Mouse (Mus musculus): ENCODE data around the gene Kbtbd4.

Gene Kbtbd4

GRCm38 (mm10) chr2:90904856-90905224 lies 300 bp downstream of the Kbtbd4 start:
- no peak for DNase-seq (ENCODE audit: extremely low spot score, low spot score)

GRCm38 (mm10) chr2:90906721-90907120 lies 2.2 kb downstream of the Kbtbd4 start:
- no peak for DNase-seq (ENCODE audit: extremely low spot score, low spot score)

DNA sequence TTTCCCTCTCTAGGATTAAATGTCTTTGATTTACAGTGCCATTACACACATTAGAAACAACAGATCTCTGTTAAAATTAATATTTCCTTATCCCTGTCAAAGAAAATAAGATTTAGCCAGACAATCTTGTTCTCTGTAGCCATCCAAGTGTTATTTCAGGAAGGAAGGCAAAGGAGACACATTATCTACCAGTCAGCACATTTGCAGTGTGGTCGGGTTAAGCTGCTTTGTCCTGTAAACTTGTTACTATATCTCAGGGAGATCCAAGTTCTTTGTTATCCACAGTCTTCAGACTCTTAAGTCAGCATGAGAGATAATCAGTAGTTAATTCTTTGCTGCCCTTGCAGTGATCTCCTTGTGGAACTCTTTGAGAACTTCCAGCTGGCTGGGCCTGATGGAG lies 6.3 kb downstream of the Kbtbd4 start:
- no peak for DNase-seq (ENCODE audit: extremely low spot score, low spot score)

DNA sequence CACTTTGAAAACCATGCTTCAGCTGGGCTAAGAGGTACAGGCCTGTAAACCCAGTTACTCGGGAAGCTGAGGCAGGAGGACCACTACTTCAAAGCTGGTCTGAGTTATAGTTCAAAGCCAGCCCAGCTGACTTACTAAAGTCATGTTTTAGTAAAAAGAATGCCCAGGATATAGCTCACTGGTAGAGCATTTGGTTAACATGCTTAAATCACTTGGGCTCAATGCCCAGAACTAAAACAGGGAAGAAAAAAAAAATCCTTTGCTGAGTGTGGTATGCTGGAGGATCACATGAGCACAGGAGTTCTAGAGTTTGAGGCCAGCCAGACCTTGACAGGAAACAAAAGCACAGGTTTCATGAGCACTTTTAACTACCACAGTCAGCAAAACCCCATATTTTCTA lies 7.1 kb downstream of the Kbtbd4 start:
- no peak for DNase-seq (ENCODE audit: extremely low spot score, low spot score)

GRCm38 (mm10) chr2:90913671-90914070 lies 9.1 kb downstream of the Kbtbd4 start:
- no peak for DNase-seq (ENCODE audit: extremely low spot score, low spot score)

DNA sequence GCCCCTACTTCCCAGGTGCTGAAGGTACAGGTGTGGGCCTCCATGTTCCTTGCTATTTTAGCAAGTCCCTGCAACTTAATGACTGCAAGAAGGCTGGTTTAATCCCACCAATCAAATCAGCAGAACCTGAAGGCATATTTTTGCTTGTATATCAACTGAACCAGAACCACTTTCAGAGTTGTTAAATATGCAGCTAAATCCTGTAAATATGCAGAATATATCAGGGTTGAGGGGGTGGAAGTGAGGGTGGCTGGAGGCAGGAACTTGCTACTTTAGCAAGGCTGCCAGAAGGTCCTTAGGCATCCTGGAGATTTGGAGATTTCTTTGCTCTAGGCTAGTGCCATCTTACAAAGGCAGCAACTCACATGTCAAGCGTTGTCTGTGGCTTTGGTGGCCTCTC lies 11.0 kb downstream of the Kbtbd4 start:
- no peak for DNase-seq (ENCODE audit: extremely low spot score, low spot score)

DNA sequence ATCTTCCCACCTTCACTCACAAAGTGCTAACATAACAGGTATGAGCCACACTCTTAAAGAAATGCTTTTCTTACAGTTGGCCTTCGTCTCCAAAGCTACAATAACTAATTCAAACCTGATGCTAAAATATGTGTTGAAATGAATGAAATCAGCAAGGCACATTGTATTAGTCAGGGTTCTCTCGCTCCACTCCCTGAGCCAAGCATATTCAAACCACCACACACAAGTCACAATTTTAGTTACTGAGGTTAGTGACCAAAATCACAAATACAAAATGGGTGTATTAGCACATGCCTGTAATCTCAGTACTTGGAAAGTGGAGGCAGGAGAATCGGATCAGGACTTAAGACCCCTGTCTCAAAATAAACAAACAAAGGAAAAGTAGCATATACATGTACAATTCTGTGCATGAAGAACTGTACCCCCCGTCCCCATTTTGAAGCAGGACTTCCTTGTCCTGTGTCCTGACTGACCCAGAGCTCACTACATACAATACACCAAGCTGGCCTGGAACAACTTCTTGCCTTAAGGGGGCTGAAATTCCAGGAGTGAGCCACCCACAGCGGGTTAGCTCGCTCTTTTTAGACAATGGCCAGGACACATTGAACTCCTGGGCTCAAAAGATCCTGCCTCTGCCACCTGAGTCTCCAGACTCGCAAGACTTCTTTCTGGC lies 12.2 kb downstream of the Kbtbd4 start:
- no peak for DNase-seq (ENCODE audit: extremely low spot score, low spot score)

GRCm38 (mm10) chr2:90917233-90917998 lies 12.9 kb downstream of the Kbtbd4 start:
- peak; percentile 88 for DNase-seq (ENCODE audit: extremely low spot score, low spot score)

DNA sequence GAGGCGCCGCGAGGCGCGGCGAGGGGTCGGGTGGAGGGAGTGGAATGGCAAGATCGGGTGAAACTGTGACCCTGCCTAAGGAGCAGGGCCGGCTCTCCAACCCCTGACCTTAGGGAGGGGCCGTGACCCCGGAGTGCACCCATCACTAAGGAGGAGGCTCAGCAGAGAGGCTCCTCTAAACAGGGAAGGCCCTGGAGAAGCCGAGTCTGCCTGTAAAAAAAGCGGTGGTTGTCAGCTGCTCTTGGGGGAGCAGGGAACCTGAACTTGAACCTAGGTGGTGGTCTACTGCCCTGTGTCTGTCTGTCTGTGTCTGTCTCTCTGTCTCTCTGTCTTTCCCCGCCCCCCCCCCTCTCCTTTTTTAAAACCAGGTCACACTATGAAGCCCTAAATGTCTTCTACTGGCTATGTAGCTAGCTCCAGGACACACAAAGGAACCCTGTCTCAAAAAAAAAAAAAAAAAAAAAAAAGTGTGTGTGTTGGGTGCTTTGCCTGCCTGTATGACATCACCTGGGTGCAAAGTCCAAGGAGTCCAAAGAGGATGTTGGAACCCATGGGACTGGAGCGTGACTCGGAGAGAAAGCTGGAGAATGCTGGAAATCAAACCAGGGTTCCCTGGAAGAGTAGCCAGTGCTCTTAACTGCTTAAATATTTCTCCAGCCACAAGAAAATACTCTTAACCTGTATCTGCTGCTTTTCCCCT lies 13.6 kb downstream of the Kbtbd4 start:
- no peak for DNase-seq (ENCODE audit: extremely low spot score, low spot score)

GRCm38 (mm10) chr2:90921178-90921577 lies 16.6 kb downstream of the Kbtbd4 start:
- no peak for DNase-seq (ENCODE audit: extremely low spot score, low spot score)

- no peak for DNase-seq (ENCODE audit: extremely low spot score, low spot score)
Observed at GRCm38 (mm10) chr2:90922636-90923035, 18.1 kb downstream of the Kbtbd4 start.

DNA sequence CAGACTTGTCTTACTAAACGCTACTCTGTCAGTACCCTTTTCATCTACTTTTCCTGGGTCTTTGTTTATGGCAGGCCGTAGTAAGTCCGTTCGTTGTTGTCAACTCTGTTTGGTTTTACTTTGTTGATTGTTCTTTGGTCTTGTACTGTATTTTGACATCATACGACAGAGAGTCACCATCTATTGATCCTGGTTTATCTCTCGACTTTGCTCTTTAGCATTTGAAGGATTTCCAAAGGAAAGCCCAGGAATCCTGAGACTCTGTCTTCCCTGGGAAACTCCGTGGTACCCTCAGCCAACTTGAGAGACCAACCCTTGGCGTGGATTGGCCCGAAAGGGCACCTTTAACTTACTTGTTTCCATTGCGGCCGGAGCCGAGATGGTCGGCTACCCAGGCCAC lies 24.0 kb downstream of the Kbtbd4 start:
- no peak for DNase-seq (ENCODE audit: extremely low spot score, low spot score)

DNA sequence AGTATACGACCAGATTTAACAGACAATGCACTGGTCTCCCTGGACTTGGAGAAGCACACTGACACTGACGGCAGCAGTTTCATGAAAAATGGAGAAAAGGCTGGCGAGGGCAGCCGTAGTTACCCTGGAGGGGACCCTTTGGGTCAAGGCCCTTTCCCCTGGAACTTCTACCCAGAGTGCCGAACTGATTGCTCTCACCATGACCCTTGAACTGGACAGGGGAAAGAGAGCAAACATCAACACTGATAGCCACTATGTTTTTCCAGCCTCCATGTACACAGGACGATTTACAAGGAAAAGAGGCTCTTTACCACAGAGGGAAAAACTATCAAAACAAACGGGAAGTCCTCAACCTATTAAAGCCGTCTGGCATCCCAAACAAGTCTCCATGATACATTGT lies 27.3 kb downstream of the Kbtbd4 start:
- DNase-seq (ENCODE audit: extremely low spot score, low spot score), result no peak

DNA sequence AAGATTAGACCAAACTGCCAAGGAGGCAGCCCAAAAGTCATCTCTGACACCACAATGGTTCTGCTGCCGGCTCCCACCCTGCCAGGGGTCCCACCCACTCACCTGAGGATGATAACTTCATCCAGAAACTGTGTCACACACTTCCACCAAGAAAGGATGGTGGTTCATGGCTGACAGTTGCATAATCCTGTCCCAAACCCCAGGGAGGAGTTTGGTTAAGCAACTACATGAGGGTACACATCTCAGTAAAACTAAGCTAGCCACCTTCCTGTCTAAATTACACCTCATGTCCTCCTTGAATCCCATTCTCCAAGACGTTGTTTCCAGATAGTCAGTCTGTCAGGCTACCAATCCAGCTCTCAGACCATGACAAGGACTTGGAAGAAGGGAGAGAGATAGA lies 27.7 kb downstream of the Kbtbd4 start:
- DNase-seq (ENCODE audit: extremely low spot score, low spot score), result no peak

DNA sequence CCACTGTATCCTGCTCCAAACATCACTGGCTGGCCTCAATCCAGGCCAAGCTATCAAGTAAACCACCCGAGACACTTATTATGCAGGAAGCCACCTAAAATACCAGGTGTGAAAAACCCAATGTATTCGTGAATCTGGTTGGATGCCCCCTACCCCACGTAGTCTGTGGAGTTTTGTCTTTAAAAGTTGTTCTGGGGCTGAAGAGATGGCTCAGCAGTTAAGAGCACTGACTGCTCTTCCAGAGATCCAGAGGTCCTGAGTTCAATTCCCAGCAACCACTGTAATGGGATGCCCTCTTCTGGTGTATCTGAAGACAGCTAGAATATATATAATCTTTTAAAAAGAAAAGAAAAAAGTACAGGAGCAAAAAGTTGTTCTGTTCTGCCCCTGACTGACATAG lies 33.8 kb downstream of the Kbtbd4 start:
- DNase-seq (ENCODE audit: extremely low spot score, low spot score), result no peak

GRCm38 (mm10) chr2:90939750-90940149 lies 35.2 kb downstream of the Kbtbd4 start:
- no peak for DNase-seq (ENCODE audit: extremely low spot score, low spot score)

DNA sequence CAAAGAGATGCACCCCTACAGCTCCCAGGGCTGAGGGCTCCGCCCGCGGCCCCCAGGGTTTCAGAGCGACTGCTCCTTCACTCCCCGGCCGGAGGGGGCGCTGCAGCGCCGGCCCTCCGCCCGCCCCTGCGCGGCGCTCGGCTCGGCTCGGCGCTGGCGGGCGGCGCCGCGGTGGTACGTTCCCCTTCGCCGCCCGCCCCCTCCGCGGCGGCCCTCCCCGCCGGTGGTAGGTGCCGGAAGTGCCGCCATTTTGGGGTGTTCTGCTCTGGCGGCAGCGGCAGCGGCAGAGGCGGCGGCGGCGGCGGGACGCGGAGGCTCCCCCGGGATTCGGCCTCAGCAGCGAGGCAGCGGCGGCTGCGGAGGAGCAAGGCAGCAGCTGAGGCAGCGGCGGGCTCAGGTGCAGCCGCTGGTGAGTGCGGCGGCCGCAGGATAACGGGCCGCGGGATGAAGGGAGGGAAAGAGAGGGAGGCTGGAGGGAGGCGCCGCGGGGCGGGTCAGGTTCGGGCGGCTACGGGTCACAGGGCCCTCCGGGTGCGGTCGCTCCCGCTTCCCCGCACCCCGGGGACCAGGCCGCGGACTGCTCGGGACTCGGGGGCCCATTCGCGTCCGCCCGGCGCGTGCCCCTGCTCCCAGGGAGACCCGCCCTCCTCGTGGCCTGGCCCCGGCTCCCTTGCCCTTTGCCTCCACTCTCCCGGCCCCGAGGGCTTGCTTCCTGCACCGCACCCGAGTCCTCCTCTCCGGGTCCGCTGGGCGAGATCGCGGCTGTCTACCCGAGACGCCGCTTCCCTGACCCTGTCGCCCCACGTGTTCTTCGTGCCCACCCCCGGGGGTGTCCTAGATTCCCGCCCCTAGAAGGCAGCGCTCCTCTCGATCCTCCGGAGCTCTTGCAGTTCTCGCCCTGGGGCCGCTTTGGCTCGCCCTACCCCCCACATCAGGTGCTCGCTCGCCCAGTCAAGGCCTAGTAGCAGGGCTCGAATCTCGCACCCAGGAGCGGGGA lies 36.0 kb downstream of the Kbtbd4 start, which contains the start of gene Celf1:
TSS of gene Celf1 (plus strand) at position 150 of the 997 bp plus-strand sequence.
- peak; percentile 81 for DNase-seq (ENCODE audit: extremely low spot score, low spot score)

GRCm38 (mm10) chr2:90941744-90942143 lies 37.2 kb downstream of the Kbtbd4 start:
- no peak for DNase-seq (ENCODE audit: extremely low spot score, low spot score)

DNA sequence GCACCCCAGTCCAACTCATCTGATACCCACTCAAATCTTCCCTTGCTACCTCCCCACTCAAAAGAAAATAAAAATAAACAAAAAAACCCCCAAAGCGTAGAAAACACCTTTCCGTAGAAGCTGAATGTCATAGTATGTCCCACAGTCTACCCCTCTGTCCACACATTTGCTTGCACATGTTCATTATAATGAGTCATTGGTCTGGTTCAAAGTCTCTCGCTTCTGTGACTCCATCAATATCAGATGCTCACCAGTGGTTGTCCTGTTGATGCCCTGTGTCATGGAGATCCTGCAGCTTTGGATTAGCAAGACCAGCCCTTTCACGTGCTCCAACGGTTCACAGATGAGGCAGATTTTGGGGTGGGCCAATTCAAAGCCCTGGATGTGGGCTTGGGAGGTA lies 45.6 kb downstream of the Kbtbd4 start:
- DNase-seq (ENCODE audit: extremely low spot score, low spot score), result no peak

DNA sequence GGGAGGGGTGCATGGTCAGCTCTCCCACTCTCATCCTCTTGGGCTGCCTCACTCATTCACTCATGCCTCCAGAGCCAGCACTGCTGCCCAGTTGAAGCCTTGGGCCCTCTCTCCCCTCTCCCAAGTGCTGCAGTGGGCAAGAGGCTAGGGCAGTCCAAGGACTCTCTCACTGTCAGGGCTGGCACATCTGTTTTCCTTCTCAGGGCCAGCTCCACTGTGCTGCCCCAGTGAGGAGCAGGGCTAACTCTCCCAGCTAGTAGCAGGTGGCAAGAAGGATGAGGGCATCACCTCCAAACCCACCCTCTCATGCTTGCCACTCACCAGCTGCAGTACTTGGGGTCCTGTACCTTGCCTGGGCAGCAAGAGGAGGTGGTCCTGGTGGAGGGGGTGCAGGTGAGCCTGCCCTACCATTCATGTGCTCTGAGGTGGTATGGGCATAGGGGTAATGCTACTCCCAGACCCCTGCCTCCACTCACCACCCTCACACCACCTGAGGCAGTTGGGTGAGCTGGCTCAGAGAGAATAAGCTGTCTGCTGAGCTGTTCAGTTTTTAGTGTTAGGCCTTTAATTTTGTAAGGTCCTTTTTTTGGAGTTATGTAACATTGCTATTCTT lies 46.1 kb downstream of the Kbtbd4 start:
- no peak for DNase-seq (ENCODE audit: extremely low spot score, low spot score)

GRCm38 (mm10) chr2:90953461-90953860 lies 48.9 kb downstream of the Kbtbd4 start:
- no peak for DNase-seq (ENCODE audit: extremely low spot score, low spot score)
